Mouse (Mus musculus) neural tube, embryonic 14.5 days (tissue): ENCODE results near the gene Sytl2. TPM values are rescaled to one million over a fixed set of nuclear protein-coding genes. Genes with fewer than 3 reads are reported as not detected.
A peak's percentile ranks its signal among the peaks of the same experiment; 100 is the strongest.

Experiments
- ATAC-seq: fragments of 200-750 bp; cut with Nextera tagmentation; 2 replicates; pipeline ENCODE4 v1.8.0; 2017; ENCODE audit warnings: low read depth, mild to moderate bottlenecking, moderate TSS enrichment, moderate library complexity
- H3K27ac ChIP-seq: fragments of 300-500 bp; sonication (generic); 2 replicates; pipeline ENCODE4 v1.5.1; 2014; ENCODE audit warnings: low read depth, mild to moderate bottlenecking, control low read depth, low read length, moderate library complexity, mixed read lengths
- H3K27me3 ChIP-seq: fragments of 300-500 bp; sonication (generic); 2 replicates; pipeline ENCODE4 v1.6.1; 2014; ENCODE audit warnings: low read length; ENCODE audit not compliant: control insufficient read depth, insufficient read depth
- H3K36me3 ChIP-seq: fragments of 300-500 bp; sonication (generic); 2 replicates; pipeline ENCODE4 v1.6.1; 2014; ENCODE audit warnings: low read length, mixed read lengths; ENCODE audit not compliant: control insufficient read depth, insufficient read depth
- H3K4me1 ChIP-seq: fragments of 300-500 bp; sonication (generic); 2 replicates; pipeline ENCODE4 v1.6.1; 2014; ENCODE audit warnings: low read length; ENCODE audit not compliant: control insufficient read depth, insufficient read depth
- H3K4me2 ChIP-seq: fragments of 300-500 bp; sonication (generic); 2 replicates; pipeline ENCODE4 v1.6.1; 2014; ENCODE audit warnings: mild to moderate bottlenecking, low read depth, low read length, control low read depth
- H3K4me3 ChIP-seq: fragments of 300-500 bp; sonication (generic); 2 replicates; pipeline ENCODE4 v1.5.1; 2014; ENCODE audit warnings: low read depth, low read length, control low read depth, mixed read lengths
- H3K9ac ChIP-seq: fragments of 300-500 bp; sonication (generic); replicated peaks from 2 replicates; pipeline ENCODE4 v1.6.1; 2014; ENCODE audit warnings: low read depth, mild to moderate bottlenecking, control low read depth, low read length, mixed read lengths
- H3K9me3 ChIP-seq: fragments of 300-500 bp; sonication (generic); 2 replicates; pipeline ENCODE4 v1.6.1; 2016; ENCODE audit warnings: low read length; ENCODE audit not compliant: control insufficient read depth
- WGBS: fragments of 180-500 bp; shearing (Covaris S2); extraction: QIAGEN DNeasy Blood & Tissue Kit; methylation state at CpG from one replicate; pipeline ENCODE4 v1.1.7; 2014; 5-methylcytosine and 5-hydroxymethylcytosine counted together
- polyA plus RNA-seq: library from polyadenylated mRNA; unstranded; fragments of >200 nt; fragmentation: Nextera tagmentation; extraction: Ambion mirVana; gene quantifications from 2 replicates; pipeline ENCODE4 v1.2.1, GENCODE M21; 2014

Sytl2 gene
- polyA plus RNA-seq, 1 experiment from 2014 or later, result 10.8 TPM

- Histone ChIP-seq H3K4me3 (no peak overlapping the region), H3K9ac (no peak overlapping the region), H3K4me1 (no peaks in the 10 kb centered on the region), H3K27ac (no peak overlapping the region), H3K27me3 (no peaks in the 10 kb centered on the region), H3K4me2 (no peak overlapping the region), H3K9me3 (no peaks in the 10 kb centered on the region), H3K36me3 (no peaks in the 10 kb centered on the region)
- no peak for ATAC-seq
- 90% methylated on average over 4 of the region's 4 CpGs for WGBS
These were observed 23.1 kb downstream of the Sytl2 start for GRCm38 (mm10) chr7:90325166-90325565.

- Histone ChIP-seq H3K27ac (no peak overlapping the region), H3K4me2 (no peak overlapping the region), H3K4me3 (no peak overlapping the region), H3K9ac (no peak overlapping the region), H3K27me3 (no peaks in the 10 kb centered on the region), H3K36me3 (no peaks in the 10 kb centered on the region), H3K4me1 (no peaks in the 10 kb centered on the region), H3K9me3 (no peaks in the 10 kb centered on the region)
- WGBS, result 90% methylated on average over 1 of the region's 1 CpGs
- no peak for ATAC-seq
These were observed 28.1 kb downstream of the Sytl2 start for GRCm38 (mm10) chr7:90330200-90330599.

GRCm38 (mm10) chr7:90332483-90333065 lies 30.5 kb downstream of the Sytl2 start:
- H3K9ac ChIP-seq, result no peak overlapping the region
- H3K4me3 ChIP-seq, result no peak overlapping the region
- H3K9me3 ChIP-seq, result no peaks in the 10 kb centered on the region
- 95% methylated on average over 3 of the region's 3 CpGs for WGBS
- no peaks in the 10 kb centered on the region for H3K27me3 ChIP-seq
- H3K27ac ChIP-seq, result no peak overlapping the region
- H3K36me3 ChIP-seq, result no peaks in the 10 kb centered on the region
- no peak overlapping the region for H3K4me2 ChIP-seq
- no peak for ATAC-seq
- no peaks in the 10 kb centered on the region for H3K4me1 ChIP-seq

- Histone ChIP-seq H3K4me1 (no peaks in the 10 kb centered on the region), H3K9me3 (no peaks in the 10 kb centered on the region), H3K36me3 (no peaks in the 10 kb centered on the region), H3K4me2 (no peak overlapping the region), H3K27ac (no peak overlapping the region), H3K9ac (no peak overlapping the region), H3K27me3 (no peaks in the 10 kb centered on the region), H3K4me3 (no peak overlapping the region)
- WGBS, result 93% methylated on average over 6 of the region's 6 CpGs
- no peak for ATAC-seq
These were observed 32.3 kb downstream of the Sytl2 start for GRCm38 (mm10) chr7:90334362-90334761.

- H3K36me3 ChIP-seq, result no peaks in the 10 kb centered on the region
- 94% methylated on average over 3 of the region's 3 CpGs for WGBS
These were observed 32.8 kb downstream of the Sytl2 start for GRCm38 (mm10) chr7:90334831-90335230.

GRCm38 (mm10) chr7:90335755-90336194 lies 33.7 kb downstream of the Sytl2 start:
- no peak for ATAC-seq
- Histone ChIP-seq H3K27ac (no peak overlapping the region), H3K9ac (no peak overlapping the region), H3K27me3 (no peaks in the 10 kb centered on the region), H3K4me3 (no peak overlapping the region), H3K4me2 (no peak overlapping the region), H3K36me3 (no peaks in the 10 kb centered on the region), H3K4me1 (no peaks in the 10 kb centered on the region), H3K9me3 (no peaks in the 10 kb centered on the region)
- WGBS, result 31% methylated on average over 3 of the region's 3 CpGs

More at GRCm38 (mm10) chr7:90334831-90335230, 32.8 kb downstream of the Sytl2 start:
- Histone ChIP-seq H3K4me2 (no peak overlapping the region), H3K9ac (no peak overlapping the region), H3K9me3 (no peaks in the 10 kb centered on the region), H3K27ac (no peak overlapping the region), H3K4me1 (no peaks in the 10 kb centered on the region), H3K27me3 (no peaks in the 10 kb centered on the region), H3K4me3 (no peak overlapping the region)
- no peak for ATAC-seq

- Histone ChIP-seq H3K27me3 (no peaks in the 10 kb centered on the region), H3K27ac (no peak overlapping the region), H3K9ac (no peak overlapping the region), H3K4me2 (no peak overlapping the region), H3K4me3 (no peak overlapping the region), H3K4me1 (no peaks in the 10 kb centered on the region), H3K9me3 (no peaks in the 10 kb centered on the region), H3K36me3 (no peaks in the 10 kb centered on the region)
- WGBS, result 62% methylated on average over 12 of the region's 12 CpGs
- 0 out of 2 replicates have a peak, but pooled peaks have one; percentile 34 for ATAC-seq
These were observed 39.3 kb downstream of the Sytl2 start for GRCm38 (mm10) chr7:90341212-90341957.

GRCm38 (mm10) chr7:90344903-90345302 lies 42.9 kb downstream of the Sytl2 start:
- no peaks in the 10 kb centered on the region for H3K36me3 ChIP-seq
- no peaks in the 10 kb centered on the region for H3K27me3 ChIP-seq
- WGBS, result 85% methylated on average over 3 of the region's 3 CpGs
- H3K27ac ChIP-seq, result no peak overlapping the region
- H3K4me1 ChIP-seq, result no peaks in the 10 kb centered on the region
- ATAC-seq, result no peak
- no peaks in the 10 kb centered on the region for H3K9me3 ChIP-seq
- H3K9ac ChIP-seq, result no peak overlapping the region
- H3K4me2 ChIP-seq, result no peak overlapping the region
- no peak overlapping the region for H3K4me3 ChIP-seq

- 92% methylated on average over 5 of the region's 5 CpGs for WGBS
- Histone ChIP-seq H3K36me3 (no peaks in the 10 kb centered on the region), H3K4me1 (no peaks in the 10 kb centered on the region), H3K27me3 (no peaks in the 10 kb centered on the region), H3K9me3 (no peaks in the 10 kb centered on the region), H3K9ac (no peak overlapping the region), H3K4me3 (no peak overlapping the region), H3K4me2 (no peak overlapping the region), H3K27ac (no peak overlapping the region)
- ATAC-seq, result no peak
These were observed 45.9 kb downstream of the Sytl2 start for GRCm38 (mm10) chr7:90347779-90348437.
